Comparison of ENCODE assay signal across 10 mouse cellular contexts in genomic region chr2:92027811-92028590, GRCm38 (mm10). TPM values are rescaled to one million over a fixed set of nuclear protein-coding genes. Genes with fewer than 3 reads are reported as not detected.
A peak's percentile ranks its signal among the peaks of the same experiment; 100 is the strongest.
DNase-seq lines count a peak whose midpoint lies in the region; ATAC-seq and TF ChIP-seq lines count a peak whose summit lies in the region.
"Had no signal": no experiment of that assay in that cellular context is flagged by ENCODE, and none has a peak within 500 bp of the region (broad histone marks: within the 10 kb centered on the region; RNA-seq: fewer than 3 reads in every experiment).

No protein-coding gene starts in this region.

- peak in 1 of 2 experiments; percentile 31 for DNase-seq in heart, adult 2 months
- no peak for DNase-seq in heart, adult 9 months (ENCODE audit: low spot score in 2 of 2)
- DNase-seq in adrenal gland, adult (ENCODE audit: inconsistent age in 2 of 2, low spot score in 1 of 2): peak; percentile 84 to 92
- peak; percentile 63 for DNase-seq in heart, postnatal 4 days
- no peak for DNase-seq in kidney, adult 2 months
- DNase-seq in B cell, adult 2 months: no peak
- DNase-seq: cerebellum, adult 2 months had no signal

- no peaks in the 10 kb centered on the region for H3K79me2 ChIP-seq in heart, adult 2 months (replicated peaks; ENCODE audit: control insufficient read depth, insufficient read depth, low read length)

- no peaks in the 10 kb centered on the region for H3K27me3 ChIP-seq in heart, adult 2 months (ENCODE audit: control insufficient read depth, insufficient read depth, low read length)
- no peaks in the 10 kb centered on the region for H3K27me3 ChIP-seq in kidney, adult 2 months (replicated peaks; ENCODE audit: control insufficient read depth, insufficient read depth, low read length)

- ATAC-seq in megakaryocyte-erythroid progenitor cell, adult 5-6 weeks (replicated peaks; ENCODE audit: low FRiP score, low TSS enrichment, poor library complexity, severe bottlenecking): peak; percentile 15; the same call in 1 of the 2 replicates
- ATAC-seq in inflammation-experienced regulatory T-cells, adult 6 months: no peak

- 43% methylated on average over 11 of the region's 11 CpGs for WGBS in heart, adult 2 months
- 65% methylated on average over 11 of the region's 11 CpGs for WGBS in kidney, adult 2 months

- 0 out of 2 replicates have a peak, but pooled peaks have one; percentile 39 for TF ChIP-seq EP300 in heart, adult 2 months (IDR thresholded peaks at IDR 0.05; ENCODE audit: insufficient read depth, low read depth, low read length)

- no peak for TF ChIP-seq CTCF in heart, adult 2 months (IDR thresholded peaks at IDR 0.05)
- no peak for TF ChIP-seq CTCF in kidney, adult 2 months (conservative IDR thresholded peaks at IDR 0.05; ENCODE audit: insufficient read depth, insufficient read length, low read depth, low read length)

- no peaks in the 10 kb centered on the region for H3K36me3 ChIP-seq in heart, adult 2 months (ENCODE audit: control insufficient read depth, insufficient read depth, low read length)
- no peaks in the 10 kb centered on the region for H3K36me3 ChIP-seq in kidney, adult 2 months (ENCODE audit: control insufficient read depth, insufficient read depth, low read length)
- H3K36me3 ChIP-seq: midbrain, embryonic 10.5 days had no signal

- intact Hi-C loops in heart, adult 2 months (cut with DNase I): loop anchor here (2.0 kb wide), 1 partner anchor 31 kb away; no protein-coding TSS in a partner anchor

- no peak for TF ChIP-seq POLR2A in heart, adult 2 months (IDR thresholded peaks at IDR 0.05; ENCODE audit: insufficient read depth, low read depth, low read length)
- TF ChIP-seq POLR2A in kidney, adult 2 months (IDR thresholded peaks at IDR 0.05; ENCODE audit: low read depth, low read length): no peak

- no peak overlapping the region for H3K4me3 ChIP-seq in heart, adult 2 months
- H3K4me3 ChIP-seq in kidney, adult 2 months (ENCODE audit: insufficient read depth, low read depth, low read length): no peak overlapping the region
- H3K4me3 ChIP-seq: midbrain, embryonic 10.5 days had no signal

- no peak overlapping the region for H3K9ac ChIP-seq in heart, adult 2 months (ENCODE audit: low read depth, low read length)

- H3K4me1 ChIP-seq in heart, adult 2 months (ENCODE audit: control insufficient read depth, insufficient read depth, low read length): peaks cover 3% of the 10 kb centered on the region
- H3K4me1 ChIP-seq in kidney, adult 2 months (ENCODE audit: control insufficient read depth, insufficient read depth, low read length): no peaks in the 10 kb centered on the region; the same call in 1 of the 2 replicates

- no peak overlapping the region; the same call in 1 of the 2 replicates for H3K27ac ChIP-seq in heart, adult 2 months
- no peak overlapping the region for H3K27ac ChIP-seq in kidney, adult 2 months (ENCODE audit: insufficient read depth, low read depth, low read length)
- H3K27ac ChIP-seq: midbrain, embryonic 10.5 days had no signal

RNA-seq across cellular contexts. Expression of gene Creb3l1, which starts 3.7 kb away (rescaled TPM):
- total RNA-seq in heart, adult 2 months (2021): 1 to 10 TPM; 3.8 to 5.8 TPM
- polyA plus RNA-seq in heart, adult 2 months (2012; rRNA removed): 3.3 and 4.5 TPM in 2 replicates
- total RNA-seq in heart, postnatal 4 days (2021): 10 to 100 TPM; 16.9 to 18.5 TPM
- 0.33 TPM in 1 of 2 replicates, not detected in the other for total RNA-seq in megakaryocyte-erythroid progenitor cell, adult 5-6 weeks (2014; fragmentation: Nextera tagmentation)
- 0.38 TPM in 1 of 2 replicates, not detected in the other for total RNA-seq in megakaryocyte-erythroid progenitor cell, adult 5-6 weeks (2017)
- 6.7 and 8.9 TPM in 2 replicates for polyA plus RNA-seq in kidney, adult 2 months (2012; rRNA removed)
- 1 to 10 TPM in 2 of 3 experiments, under 1 TPM in 1; 0.92 to 1.7 (median 1.1) TPM for polyA plus RNA-seq in inflammation-experienced regulatory T-cells, adult 6 months (2017; shearing (Covaris generic))

RNA-seq across cellular contexts. Expression of gene Dgkz, which starts 52.3 kb away (rescaled TPM):
- total RNA-seq in heart, adult 2 months (2021): 10 to 100 TPM; 35.5 to 37.5 TPM
- 102 and 118 TPM in 2 replicates for polyA plus RNA-seq in heart, adult 2 months (2012; rRNA removed)
- 10 to 100 TPM; 76.6 to 80.9 TPM for total RNA-seq in heart, postnatal 4 days (2021)
- 172 and 204 TPM in 2 replicates for total RNA-seq in megakaryocyte-erythroid progenitor cell, adult 5-6 weeks (2014; fragmentation: Nextera tagmentation)
- 44.4 and 60.2 TPM in 2 replicates for total RNA-seq in megakaryocyte-erythroid progenitor cell, adult 5-6 weeks (2017)
- polyA plus RNA-seq in kidney, adult 2 months (2012; rRNA removed): 106 and 119 TPM in 2 replicates
- polyA plus RNA-seq in inflammation-experienced regulatory T-cells, adult 6 months (2017; shearing (Covaris generic)): 100 to 1,000 TPM in 2 of 3 experiments, 10 to 100 TPM in 1; 89.4 to 181 (median 130) TPM

Comparison
In these comparisons a context has a peak if more than half of its experiments do, and no peak if none do; other contexts are left out.
1. DNase-seq: peak in adrenal gland, adult (2 of 2) and heart, postnatal 4 days (single experiment); none in heart, adult 9 months (0 of 2), kidney, adult 2 months (single experiment) and B cell, adult 2 months (0 of 2).